Mouse (Mus musculus) liver (tissue): ENCODE results near the gene Lexm.
A peak's percentile ranks its signal among the peaks of the same experiment; 100 is the strongest.

Experiments
- DNase-seq: peaks from one replicate; pipeline ENCODE4 v3.0.0-alpha.2; 2020; ENCODE audit warnings: mixed read lengths

Lexm gene

GRCm38 (mm10) chr4:106581176-106581864 is 35.7 kb downstream of the Lexm start:
- DNase-seq = peak; percentile 49

GRCm38 (mm10) chr4:106577511-106577910 is 39.5 kb downstream of the Lexm start:
- no peak for DNase-seq

- DNase-seq = no peak
Observed at GRCm38 (mm10) chr4:106575022-106575421, 42.0 kb downstream of the Lexm start.

- no peak for DNase-seq
Observed at GRCm38 (mm10) chr4:106571081-106571724, 45.8 kb downstream of the Lexm start.

- no peak for DNase-seq
Observed at GRCm38 (mm10) chr4:106569680-106570079, 47.4 kb downstream of the Lexm start.

- no peak for DNase-seq
Observed at GRCm38 (mm10) chr4:106564161-106564560, 52.9 kb downstream of the Lexm start.

GRCm38 (mm10) chr4:106562837-106563790 is 53.9 kb downstream of the Lexm start:
- no peak for DNase-seq

GRCm38 (mm10) chr4:106562006-106562405 is 55.0 kb downstream of the Lexm start:
- no peak for DNase-seq

GRCm38 (mm10) chr4:106560846-106561781 is 55.9 kb downstream of the Lexm start, which contains the start of gene Dhcr24:
Dhcr24 (plus strand) TSS chr4:106561038.
- DNase-seq = peak; percentile 96

- DNase-seq = no peak
Observed at GRCm38 (mm10) chr4:106560213-106560845, 56.7 kb downstream of the Lexm start.

- peak; percentile 34 for DNase-seq
Observed at GRCm38 (mm10) chr4:106559343-106560212, 57.5 kb downstream of the Lexm start.

- no peak for DNase-seq
Observed at GRCm38 (mm10) chr4:106557978-106558377, 59.1 kb downstream of the Lexm start.

- DNase-seq = no peak
Observed at GRCm38 (mm10) chr4:106557262-106557661, 59.8 kb downstream of the Lexm start.

- DNase-seq = no peak
Observed at GRCm38 (mm10) chr4:106550516-106551166, 66.4 kb downstream of the Lexm start.

GRCm38 (mm10) chr4:106548113-106548512 is 68.9 kb downstream of the Lexm start:
- DNase-seq = no peak

- DNase-seq = no peak
Observed at GRCm38 (mm10) chr4:106546896-106547295, 70.1 kb downstream of the Lexm start.

- no peak for DNase-seq
Observed at GRCm38 (mm10) chr4:106545817-106546373, 71.1 kb downstream of the Lexm start.

GRCm38 (mm10) chr4:106542211-106542610 is 74.8 kb downstream of the Lexm start:
- no peak for DNase-seq

GRCm38 (mm10) chr4:106541491-106541890 is 75.5 kb downstream of the Lexm start:
- DNase-seq = no peak
